Mouse (Mus musculus): ENCODE data around the gene Meox2. TPM values are rescaled to one million over a fixed set of nuclear protein-coding genes. Genes with fewer than 3 reads are reported as not detected.
A peak's percentile ranks its signal among the peaks of the same experiment; 100 is the strongest.
"Not testable (repeated sequence)": the region's sequence is repeated elsewhere in the genome, so short reads cannot be mapped to it uniquely, and the experiment has no call there.

Meox2 gene
- total RNA-seq (2021): not detected

- intact Hi-C loops (cut with DNase I): no loop called here
These were observed at the start of gene Meox2 for GRCm38 (mm10) chr12:37108390-37108738. Gene Meox2, plus strand, starts transcription at chr12:37108540.

GRCm38 (mm10) chr12:37072636-37073035, 35.7 kb upstream of the Meox2 start:
- DNase-seq (ENCODE audit: extremely low spot score in 1 of 2, low spot score in 2 of 2): no peak
- intact Hi-C loops (cut with DNase I): loop anchor here (10.0 kb wide), 1 partner anchor 512 kb away; no protein-coding TSS in a partner anchor

More at GRCm38 (mm10) chr12:37108390-37108738, at the start of gene Meox2:
- peak in 1 of 2 experiments; percentile 23 for DNase-seq (ENCODE audit: extremely low spot score in 1 of 2, low spot score in 2 of 2)

GRCm38 (mm10) chr12:37077308-37077707, 31.0 kb upstream of the Meox2 start:
- DNase-seq (ENCODE audit: extremely low spot score in 1 of 2, low spot score in 2 of 2): no peak
- intact Hi-C loops (cut with DNase I): loop anchor here (10.0 kb wide), 1 partner anchor 507 kb away; no protein-coding TSS in a partner anchor

- intact Hi-C loops (cut with DNase I): not testable (repeated sequence)
These were observed 28.3 kb upstream of the Meox2 start for GRCm38 (mm10) chr12:37080005-37080404.

GRCm38 (mm10) chr12:37106541-37106940, 1.8 kb upstream of the Meox2 start:
- intact Hi-C loops (cut with DNase I): no loop called here

More at GRCm38 (mm10) chr12:37080005-37080404, 28.3 kb upstream of the Meox2 start:
- not testable (repeated sequence) for DNase-seq (ENCODE audit: extremely low spot score in 1 of 2, low spot score in 2 of 2)

GRCm38 (mm10) chr12:37107150-37107549, 1.2 kb upstream of the Meox2 start:
- intact Hi-C loops (cut with DNase I): no loop called here

More at GRCm38 (mm10) chr12:37106541-37106940, 1.8 kb upstream of the Meox2 start:
- no peak for DNase-seq (ENCODE audit: extremely low spot score in 1 of 2, low spot score in 2 of 2)

GRCm38 (mm10) chr12:37107713-37108389, 489 bp upstream of the Meox2 start:
- no peak for DNase-seq (ENCODE audit: extremely low spot score in 1 of 2, low spot score in 2 of 2)
- intact Hi-C loops (cut with DNase I): no loop called here

More at GRCm38 (mm10) chr12:37107150-37107549, 1.2 kb upstream of the Meox2 start:
- DNase-seq (ENCODE audit: extremely low spot score in 1 of 2, low spot score in 2 of 2): no peak

GRCm38 (mm10) chr12:37108819-37109473, 606 bp downstream of the Meox2 start:
- DNase-seq (ENCODE audit: extremely low spot score in 1 of 2, low spot score in 2 of 2): peak in 1 of 2 experiments; percentile 23
- intact Hi-C loops (cut with DNase I): no loop called here

GRCm38 (mm10) chr12:37109474-37110012, 1.2 kb downstream of the Meox2 start:
- DNase-seq (ENCODE audit: extremely low spot score in 1 of 2, low spot score in 2 of 2): no peak
- intact Hi-C loops (cut with DNase I): no loop called here

- intact Hi-C loops (cut with DNase I): no loop called here
- DNase-seq (ENCODE audit: extremely low spot score in 1 of 2, low spot score in 2 of 2): no peak
These were observed 2.6 kb downstream of the Meox2 start for GRCm38 (mm10) chr12:37110977-37111376.

GRCm38 (mm10) chr12:37119246-37119645, 10.9 kb downstream of the Meox2 start:
- intact Hi-C loops (cut with DNase I): no loop called here
- DNase-seq (ENCODE audit: extremely low spot score in 1 of 2, low spot score in 2 of 2): no peak

- DNase-seq (ENCODE audit: extremely low spot score in 1 of 2, low spot score in 2 of 2): no peak
- intact Hi-C loops (cut with DNase I): no loop called here
These were observed 15.4 kb downstream of the Meox2 start for GRCm38 (mm10) chr12:37123763-37124162.

- intact Hi-C loops (cut with DNase I): no loop called here
- no peak for DNase-seq (ENCODE audit: extremely low spot score in 1 of 2, low spot score in 2 of 2)
These were observed 33.9 kb downstream of the Meox2 start for GRCm38 (mm10) chr12:37142080-37142703.

GRCm38 (mm10) chr12:37143879-37144278, 35.5 kb downstream of the Meox2 start:
- no peak for DNase-seq (ENCODE audit: extremely low spot score in 1 of 2, low spot score in 2 of 2)
- intact Hi-C loops (cut with DNase I): no loop called here

GRCm38 (mm10) chr12:37167742-37168141, 59.4 kb downstream of the Meox2 start:
- DNase-seq (ENCODE audit: extremely low spot score in 1 of 2, low spot score in 2 of 2): no peak
- intact Hi-C loops (cut with DNase I): no loop called here

- no peak for DNase-seq (ENCODE audit: extremely low spot score in 1 of 2, low spot score in 2 of 2)
- intact Hi-C loops (cut with DNase I): no loop called here
These were observed 65.0 kb downstream of the Meox2 start for GRCm38 (mm10) chr12:37173324-37173723.

- DNase-seq (ENCODE audit: extremely low spot score in 1 of 2, low spot score in 2 of 2): peak in 1 of 2 experiments; percentile 18
- intact Hi-C loops (cut with DNase I): no loop called here
These were observed 75.3 kb downstream of the Meox2 start for GRCm38 (mm10) chr12:37183689-37184088.

- intact Hi-C loops (cut with DNase I): no loop called here
- DNase-seq (ENCODE audit: extremely low spot score in 1 of 2, low spot score in 2 of 2): no peak
These were observed 80.7 kb downstream of the Meox2 start for GRCm38 (mm10) chr12:37188940-37189488.

All from left cerebral cortex, postnatal 10 days (tissue).